Mouse (Mus musculus) E14TG2a.4 (cell line): ENCODE data around the gene Nceh1.

Experiments
- CTCF ChIP-seq: conservative IDR thresholded peaks from 2 replicates; pipeline ENCODE4 v1.5.1; 2014; ENCODE audit warnings: low read length
- NANOG ChIP-seq: IDR thresholded peaks from 2 replicates; pipeline ENCODE4 v1.6.1; 2014; ENCODE audit warnings: borderline replicate concordance, low read length, mixed read lengths

DNA sequence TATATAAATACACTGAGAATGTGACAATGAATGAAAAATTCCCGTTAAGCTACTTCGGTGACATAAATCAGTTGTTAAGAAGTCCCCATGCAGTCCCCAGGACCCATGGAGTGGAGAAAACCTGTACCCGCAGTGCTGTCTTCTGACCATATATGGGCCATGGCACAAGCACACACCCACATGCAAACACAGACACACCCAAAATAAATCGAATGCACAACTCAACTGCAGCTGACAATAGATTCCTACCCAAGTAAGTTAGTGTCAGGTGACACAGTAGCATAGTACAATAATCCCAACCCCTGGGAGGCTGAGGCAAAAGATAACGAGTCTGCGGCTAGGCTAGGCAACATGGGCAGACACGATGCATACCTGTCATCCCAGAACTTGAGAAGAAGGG, 39.2 kb upstream of the Nceh1 start:
- TF ChIP-seq CTCF (no peak), NANOG (no peak)
